Mouse (Mus musculus) CD4-positive, CD25-positive, alpha-beta regulatory T cell, adult 4 months (primary cell): Measurements from ENCODE around the gene Slc6a20b. TPM values are rescaled to one million over a fixed set of nuclear protein-coding genes. Genes with fewer than 3 reads are reported as not detected.

ENCODE experiments used
- ATAC-seq: one replicate; pipeline ENCODE4 v1.8.0; 2017
- polyA plus RNA-seq, 2 experiments: library from polyadenylated mRNA; unstranded; fragments of 100-300 nt; shearing (Covaris generic); gene quantifications; one replicate each; pipeline ENCODE4 v1.2.1; 2017

The Slc6a20b gene
- polyA plus RNA-seq, 2 experiments from 2014 or later, result 0.34 to 1.8 TPM

DNA sequence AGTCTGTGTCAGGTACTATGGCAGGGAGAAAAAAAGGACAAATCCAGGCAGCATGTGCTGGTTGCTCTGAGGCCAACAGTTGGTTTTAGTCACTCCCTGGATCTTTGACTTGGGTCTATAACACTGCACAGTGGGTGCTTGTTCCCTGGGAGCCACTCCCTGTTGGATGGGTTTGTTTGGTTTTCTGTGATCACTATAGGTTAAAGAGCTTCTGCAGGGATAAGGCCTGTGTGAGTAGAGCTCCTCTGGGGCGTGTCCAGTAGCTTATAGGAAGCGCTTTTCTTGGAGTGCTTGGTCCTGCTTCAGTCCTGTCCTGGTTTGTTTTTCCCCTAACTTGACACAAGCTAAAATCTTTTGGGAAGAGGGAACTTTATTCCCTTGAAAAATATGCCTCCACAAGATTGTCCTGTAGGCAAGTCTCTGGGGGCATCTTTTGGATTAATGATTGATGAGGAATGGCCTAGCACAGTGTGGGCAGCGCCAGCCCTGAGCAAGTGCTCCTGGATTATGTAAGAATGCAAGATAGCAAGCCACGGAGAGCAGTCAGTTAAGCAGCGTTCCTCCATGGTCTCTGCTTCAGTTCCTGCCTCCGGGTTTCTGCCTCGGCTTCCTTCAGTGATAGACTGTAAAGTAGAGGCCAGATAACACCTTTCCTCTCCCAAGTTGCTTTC, 43.0 kb downstream of the Slc6a20b start:
- no peak for ATAC-seq

- no peak for ATAC-seq
These were observed 54.8 kb downstream of the Slc6a20b start for GRCm38 (mm10) chr9:123577360-123578192.

GRCm38 (mm10) chr9:123554599-123554998, 77.8 kb downstream of the Slc6a20b start:
- ATAC-seq, result no peak

Other genes with a start within 250 kb of the Slc6a20b start
- 10 to 100 TPM; 37.6 to 41.0 TPM for gene Limd1, start 153.9 kb downstream of the Slc6a20b start, polyA plus RNA-seq
- 10 to 100 TPM; 46.0 to 55.2 TPM for gene Sacm1l, start 102.8 kb downstream of the Slc6a20b start, polyA plus RNA-seq
- 10 to 100 TPM; 28.0 to 36.1 TPM for gene Ccr9, start 45.9 kb upstream of the Slc6a20b start, polyA plus RNA-seq
- not detected for gene Slc6a20a, start 46.3 kb upstream of the Slc6a20b start, polyA plus RNA-seq
- gene Lztfl1, start 85.1 kb upstream of the Slc6a20b start, polyA plus RNA-seq, result 10 to 100 TPM; 42.1 to 48.2 TPM
- gene Cxcr6, start 173.9 kb upstream of the Slc6a20b start, polyA plus RNA-seq, result 10 to 100 TPM; 25.3 to 37.5 TPM
- gene Fyco1, start 219.3 kb upstream of the Slc6a20b start, polyA plus RNA-seq, result 10 to 100 TPM; 34.5 to 69.7 TPM
- gene Xcr1, start 229.5 kb upstream of the Slc6a20b start, polyA plus RNA-seq, result under 1 TPM; 0.12 to 0.61 TPM